Mouse (Mus musculus): ENCODE data around the gene Mycbp2. TPM values are rescaled to one million over a fixed set of nuclear protein-coding genes. Genes with fewer than 3 reads are reported as not detected.

Mycbp2 gene
- polyA plus RNA-seq, 1 experiment from 2014 or later, result 9.6 TPM

DNA sequence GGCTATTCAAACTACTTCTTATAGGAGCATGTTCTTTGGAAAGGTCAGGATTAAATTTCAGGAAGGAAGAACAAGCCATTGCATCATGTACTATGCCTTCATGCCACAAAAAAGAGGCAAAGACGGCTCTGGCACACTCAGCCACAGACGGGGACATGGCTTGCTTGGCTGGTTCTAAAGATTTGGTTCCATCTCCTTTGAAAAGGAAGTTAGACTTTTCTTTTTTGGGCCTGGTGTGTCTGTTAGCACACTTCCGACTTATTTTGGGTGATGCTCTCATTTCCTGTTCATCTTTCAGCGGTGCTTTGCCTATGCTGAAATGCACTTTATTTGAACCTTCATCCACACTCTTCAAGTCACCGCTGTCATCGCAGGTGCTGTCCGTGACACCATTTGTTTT, 190.9 kb downstream of the Mycbp2 start:
- no peaks in the 10 kb centered on the region for H3K27me3 ChIP-seq (replicated peaks)
- no peaks in the 10 kb centered on the region for H3K4me1 ChIP-seq
- 82% methylated on average over 7 of the region's 7 CpGs for WGBS
- no peak for ATAC-seq (ENCODE audit: extremely low read depth, insufficient number of reproducible peaks, low FRiP score, low TSS enrichment)
- H3K4me2 ChIP-seq, result no peak overlapping the region
- H3K27ac ChIP-seq (replicated peaks), result no peak overlapping the region
- H3K9ac ChIP-seq, result no peak overlapping the region
- no peaks in the 10 kb centered on the region for H3K9me3 ChIP-seq
- H3K36me3 ChIP-seq, result peaks cover 57% of the 10 kb centered on the region
- no peak overlapping the region for H3K4me3 ChIP-seq

DNA sequence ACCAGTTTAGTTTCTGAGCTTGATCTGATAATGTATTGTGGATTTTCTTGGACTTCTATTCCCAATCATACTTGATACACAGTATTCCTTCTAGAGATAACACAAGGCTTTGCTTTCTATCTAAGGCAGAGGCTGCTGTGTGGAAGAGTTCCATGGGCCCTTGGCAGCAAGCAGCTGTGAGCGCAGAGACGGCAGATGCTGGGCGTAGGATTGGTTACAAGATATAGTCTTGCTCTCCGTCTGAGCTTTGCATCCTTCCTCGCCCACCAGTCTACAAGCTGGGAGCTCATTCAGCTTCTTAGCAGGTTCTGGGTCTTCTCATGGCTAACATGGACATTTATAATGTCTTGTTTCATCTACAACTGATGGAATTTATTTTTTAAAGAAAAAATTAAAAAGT, 196.5 kb downstream of the Mycbp2 start:
- WGBS, result 89% methylated on average over 5 of the region's 5 CpGs
- Histone ChIP-seq H3K9me3 (no peaks in the 10 kb centered on the region), H3K36me3 (peaks cover 78% of the 10 kb centered on the region), H3K4me1 (no peaks in the 10 kb centered on the region), H3K27me3 (replicated peaks) (no peaks in the 10 kb centered on the region), H3K4me2 (no peak overlapping the region), H3K4me3 (no peak overlapping the region), H3K27ac (replicated peaks) (no peak overlapping the region), H3K9ac (no peak overlapping the region)
- no peak for ATAC-seq (ENCODE audit: extremely low read depth, insufficient number of reproducible peaks, low FRiP score, low TSS enrichment)

DNA sequence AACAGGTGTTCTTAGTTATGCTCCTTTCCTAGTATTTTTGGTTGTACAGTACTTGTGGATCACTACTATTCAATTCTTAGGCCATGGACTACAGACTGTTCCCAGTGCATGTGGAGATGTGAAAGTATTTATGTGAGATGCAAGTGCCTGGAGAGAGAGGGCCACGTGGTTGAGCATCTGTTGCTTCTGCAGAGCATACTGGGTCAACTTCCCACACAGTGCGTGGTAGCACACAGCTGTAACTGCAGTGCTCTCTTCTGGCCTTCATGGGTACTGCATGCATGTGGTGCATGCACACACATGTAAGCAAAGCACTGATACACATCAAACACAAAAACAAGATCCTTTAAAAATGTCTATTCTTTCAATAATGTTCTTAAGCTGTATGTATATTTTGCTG, 214.6 kb downstream of the Mycbp2 start:
- WGBS, result 86% methylated on average over 2 of the region's 2 CpGs
- no peak for ATAC-seq (ENCODE audit: extremely low read depth, insufficient number of reproducible peaks, low FRiP score, low TSS enrichment)
- no peak overlapping the region for H3K27ac ChIP-seq (replicated peaks)
- no peak overlapping the region for H3K4me2 ChIP-seq
- no peak overlapping the region for H3K9ac ChIP-seq
- no peaks in the 10 kb centered on the region for H3K27me3 ChIP-seq (replicated peaks)
- no peaks in the 10 kb centered on the region for H3K4me1 ChIP-seq
- peaks cover 72% of the 10 kb centered on the region for H3K36me3 ChIP-seq
- no peak overlapping the region for H3K4me3 ChIP-seq
- no peaks in the 10 kb centered on the region for H3K9me3 ChIP-seq

DNA sequence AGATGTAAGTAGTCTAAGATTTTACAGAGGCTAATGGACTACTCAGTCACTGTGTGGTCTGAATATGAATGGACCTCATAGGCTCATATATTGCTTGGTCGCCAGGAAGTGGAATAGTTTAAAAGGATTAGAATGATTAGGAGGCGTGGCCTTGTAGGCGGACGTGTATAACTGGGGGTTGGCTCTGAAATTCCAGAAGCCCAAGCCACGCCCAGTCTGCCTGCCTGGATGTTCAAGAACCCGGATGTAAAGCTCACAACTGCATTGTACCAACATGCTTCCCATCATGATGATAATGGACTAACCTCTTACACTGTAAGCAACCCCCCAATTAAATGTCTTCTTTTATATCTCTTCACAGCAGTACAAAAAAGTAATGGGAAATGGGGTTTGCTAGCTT, 220.9 kb downstream of the Mycbp2 start:
- H3K4me1 ChIP-seq, result no peaks in the 10 kb centered on the region
- H3K4me2 ChIP-seq, result no peak overlapping the region
- H3K27me3 ChIP-seq (replicated peaks), result no peaks in the 10 kb centered on the region
- H3K27ac ChIP-seq (replicated peaks), result no peak overlapping the region
- 81% methylated on average over 6 of the region's 6 CpGs for WGBS
- H3K9me3 ChIP-seq, result no peaks in the 10 kb centered on the region
- peaks cover 77% of the 10 kb centered on the region for H3K36me3 ChIP-seq
- no peak overlapping the region for H3K9ac ChIP-seq
- no peak overlapping the region for H3K4me3 ChIP-seq
- no peak for ATAC-seq (ENCODE audit: extremely low read depth, insufficient number of reproducible peaks, low FRiP score, low TSS enrichment)

- Histone ChIP-seq H3K36me3 (peaks cover 73% of the 10 kb centered on the region), H3K4me3 (no peak overlapping the region), H3K4me2 (no peak overlapping the region), H3K9me3 (no peaks in the 10 kb centered on the region), H3K27ac (replicated peaks) (no peak overlapping the region), H3K4me1 (no peaks in the 10 kb centered on the region), H3K27me3 (replicated peaks) (no peaks in the 10 kb centered on the region), H3K9ac (no peak overlapping the region)
- no peak; the same call in 1 of the 2 replicates for ATAC-seq (ENCODE audit: extremely low read depth, insufficient number of reproducible peaks, low FRiP score, low TSS enrichment)
- 89% methylated on average over 3 of the region's 3 CpGs for WGBS
Observed at GRCm38 (mm10) chr14:103114994-103115670, 231.5 kb downstream of the Mycbp2 start.

DNA sequence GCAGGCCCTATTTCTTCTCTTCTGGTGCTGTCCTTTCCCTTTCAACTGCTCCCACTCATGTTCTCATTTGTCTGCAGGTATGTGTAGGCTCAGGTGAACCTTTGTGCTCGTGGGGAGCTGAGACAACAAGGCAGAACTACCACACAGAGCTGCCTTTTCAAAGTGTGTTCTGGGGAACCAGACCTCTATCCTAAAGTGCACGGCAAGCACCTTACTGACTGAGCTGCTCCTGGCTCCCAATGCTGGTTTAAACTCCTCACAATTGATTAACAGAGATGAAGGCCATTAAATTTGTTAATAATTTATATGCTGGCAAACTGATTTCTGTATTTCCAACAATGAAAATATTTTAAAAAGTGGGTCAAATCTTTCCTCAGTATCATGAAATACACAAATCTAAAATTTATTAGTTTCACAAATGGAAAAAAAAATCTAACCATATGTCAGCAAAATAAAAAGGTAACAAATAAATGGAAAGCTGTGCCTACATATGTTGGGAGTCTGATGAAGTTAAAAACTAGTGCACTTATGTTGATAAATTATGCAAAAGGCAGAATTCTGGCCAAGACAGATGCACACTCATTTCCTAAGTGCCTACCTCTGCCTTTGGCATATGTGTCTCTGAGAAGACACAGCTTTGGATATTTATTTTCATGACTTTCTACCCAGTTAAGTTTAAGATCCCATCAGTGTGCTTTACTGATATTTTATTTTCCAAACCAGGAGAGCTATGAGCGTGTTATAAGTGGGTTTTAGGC, 233.8 kb downstream of the Mycbp2 start:
- no peak overlapping the region for H3K4me2 ChIP-seq
- no peak overlapping the region for H3K9ac ChIP-seq
- H3K9me3 ChIP-seq, result no peaks in the 10 kb centered on the region
- no peak overlapping the region for H3K27ac ChIP-seq (replicated peaks)
- H3K36me3 ChIP-seq, result peaks cover 54% of the 10 kb centered on the region
- no peaks in the 10 kb centered on the region for H3K4me1 ChIP-seq
- H3K27me3 ChIP-seq (replicated peaks), result no peaks in the 10 kb centered on the region
- no peak overlapping the region for H3K4me3 ChIP-seq
- WGBS, result 85% methylated on average over 3 of the region's 3 CpGs
- ATAC-seq (ENCODE audit: extremely low read depth, insufficient number of reproducible peaks, low FRiP score, low TSS enrichment), result no peak

GRCm38 (mm10) chr14:103109971-103110370, 236.6 kb downstream of the Mycbp2 start:
- H3K36me3 ChIP-seq, result peaks cover 26% of the 10 kb centered on the region
- no peak overlapping the region for H3K9ac ChIP-seq
- no peak overlapping the region for H3K4me2 ChIP-seq
- no peaks in the 10 kb centered on the region for H3K4me1 ChIP-seq
- H3K27me3 ChIP-seq (replicated peaks), result no peaks in the 10 kb centered on the region
- no peak for ATAC-seq (ENCODE audit: extremely low read depth, insufficient number of reproducible peaks, low FRiP score, low TSS enrichment)
- H3K9me3 ChIP-seq, result no peaks in the 10 kb centered on the region
- no peak overlapping the region for H3K4me3 ChIP-seq
- WGBS, result 85% methylated on average over 4 of the region's 4 CpGs
- H3K27ac ChIP-seq (replicated peaks), result no peak overlapping the region

- Histone ChIP-seq H3K4me2 (no peak overlapping the region), H3K36me3 (0 out of 2 replicates have a peak, but pooled peaks cover 3% of the 10 kb centered on the region), H3K9ac (no peak overlapping the region), H3K4me1 (no peaks in the 10 kb centered on the region), H3K4me3 (no peak overlapping the region), H3K27me3 (replicated peaks) (no peaks in the 10 kb centered on the region), H3K9me3 (no peaks in the 10 kb centered on the region), H3K27ac (replicated peaks) (no peak overlapping the region)
- 97% methylated on average over 2 of the region's 2 CpGs for WGBS
- ATAC-seq (ENCODE audit: extremely low read depth, insufficient number of reproducible peaks, low FRiP score, low TSS enrichment), result no peak
Observed at GRCm38 (mm10) chr14:103106301-103106700, 240.3 kb downstream of the Mycbp2 start.

DNA sequence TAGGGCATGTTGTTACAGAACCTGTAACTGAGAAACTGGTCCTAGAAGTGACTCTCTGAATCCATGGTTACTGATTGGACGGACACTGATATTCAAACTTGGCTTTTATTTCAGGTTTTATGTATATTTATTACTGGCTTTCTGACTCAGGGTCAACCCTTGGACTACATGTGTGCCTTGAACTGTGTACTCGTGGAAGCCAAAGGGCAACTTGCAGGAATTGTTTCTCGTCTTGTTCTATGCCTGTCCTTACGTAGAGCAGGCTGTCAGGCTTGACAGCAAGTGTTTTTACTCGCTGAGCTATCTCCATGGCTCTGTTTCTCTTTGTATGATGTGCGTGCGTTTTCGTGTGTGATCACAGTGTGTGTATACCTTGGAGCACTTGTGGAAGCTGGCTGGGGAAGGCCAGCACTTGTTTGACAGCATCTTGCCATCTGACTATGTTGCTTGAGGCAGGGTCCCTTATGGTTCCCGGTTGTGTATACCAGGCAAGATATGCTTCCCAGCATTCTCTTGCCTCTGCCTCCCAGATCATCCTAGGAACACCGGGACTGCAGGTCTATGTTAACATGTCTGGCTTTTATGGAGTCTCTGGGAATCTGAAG, 243.8 kb downstream of the Mycbp2 start:
- Histone ChIP-seq H3K9me3 (no peaks in the 10 kb centered on the region), H3K36me3 (no peaks in the 10 kb centered on the region), H3K4me1 (peaks cover 7% of the 10 kb centered on the region), H3K9ac (no peak overlapping the region), H3K4me3 (no peak overlapping the region), H3K4me2 (no peak overlapping the region), H3K27me3 (replicated peaks) (no peaks in the 10 kb centered on the region), H3K27ac (replicated peaks) (no peak overlapping the region)
- ATAC-seq (ENCODE audit: extremely low read depth, insufficient number of reproducible peaks, low FRiP score, low TSS enrichment), result no peak
- WGBS, result 75% methylated on average over 10 of the region's 10 CpGs

- H3K4me2 ChIP-seq, result no peak overlapping the region
- no peak overlapping the region for H3K27ac ChIP-seq (replicated peaks)
Observed at GRCm38 (mm10) chr14:103102246-103102645, 244.4 kb downstream of the Mycbp2 start.

DNA sequence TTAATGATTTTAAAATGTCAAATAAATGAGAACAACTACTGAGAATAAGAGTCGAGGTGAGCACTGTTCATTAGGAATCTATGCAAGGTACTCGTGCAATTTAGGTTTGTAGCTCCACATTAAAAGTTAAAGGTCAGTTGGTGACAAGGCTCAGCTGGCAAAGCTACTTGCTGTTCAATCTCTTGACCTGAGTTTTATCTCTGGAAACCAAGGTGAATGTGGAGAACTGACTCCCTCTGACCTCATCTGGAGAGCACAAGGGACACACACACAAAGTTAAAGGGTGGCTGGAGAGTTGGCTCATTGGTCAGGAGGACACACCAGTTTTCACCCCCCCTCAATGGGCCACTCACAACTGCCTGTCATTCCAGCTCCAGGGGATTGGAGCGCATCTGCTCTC, 245.4 kb downstream of the Mycbp2 start:
- no peak for ATAC-seq (ENCODE audit: extremely low read depth, insufficient number of reproducible peaks, low FRiP score, low TSS enrichment)
- H3K27ac ChIP-seq (replicated peaks), result no peak overlapping the region
- WGBS, result 68% methylated on average over 3 of the region's 3 CpGs

More at GRCm38 (mm10) chr14:103102246-103102645, 244.4 kb downstream of the Mycbp2 start:
- Histone ChIP-seq H3K27me3 (replicated peaks) (no peaks in the 10 kb centered on the region), H3K9me3 (no peaks in the 10 kb centered on the region), H3K9ac (no peak overlapping the region), H3K4me1 (peaks cover 11% of the 10 kb centered on the region), H3K36me3 (no peaks in the 10 kb centered on the region), H3K4me3 (no peak overlapping the region)
- no peak for ATAC-seq (ENCODE audit: extremely low read depth, insufficient number of reproducible peaks, low FRiP score, low TSS enrichment)
- WGBS, result 73% methylated on average over 6 of the region's 6 CpGs

More for the DNA sequence above, 245.4 kb downstream of the Mycbp2 start:
- peaks cover 6% of the 10 kb centered on the region for H3K36me3 ChIP-seq
- no peaks in the 10 kb centered on the region for H3K27me3 ChIP-seq (replicated peaks)
- no peak overlapping the region for H3K4me3 ChIP-seq
- no peak overlapping the region for H3K9ac ChIP-seq
- H3K9me3 ChIP-seq, result no peaks in the 10 kb centered on the region
- no peak overlapping the region for H3K4me2 ChIP-seq
- H3K4me1 ChIP-seq, result peaks cover 20% of the 10 kb centered on the region
